Mouse (Mus musculus) liver, adult 2 months (tissue): Measurements from ENCODE around the gene Cttn.

Experiments
- CTCF ChIP-seq: fragments of 200-500 bp; IDR thresholded peaks from 2 replicates; pipeline ENCODE4 v1.5.1; 2011; ENCODE audit warnings: low read depth, low read length, control low read depth
- POLR2A ChIP-seq: fragments of 200-500 bp; IDR thresholded peaks from 2 replicates; pipeline ENCODE4 v1.6.1; 2011; ENCODE audit warnings: low read length, control low read depth; ENCODE audit not compliant: insufficient read depth; ENCODE audit errors: extremely low read depth

- TF ChIP-seq CTCF = no peak
- no peak for TF ChIP-seq POLR2A
Measured at GRCm38 (mm10) chr7:144450661-144451060, 20.1 kb downstream of the Cttn start.
